Mouse (Mus musculus): ENCODE measurements around the gene Plbd1.

Gene Plbd1

GRCm38 (mm10) chr6:136647455-136647861 is 14.3 kb downstream of the Plbd1 start:
- peak; percentile 64 for DNase-seq

GRCm38 (mm10) chr6:136646207-136646606 is 15.5 kb downstream of the Plbd1 start:
- DNase-seq = peak; percentile 36

- DNase-seq = no peak
These were observed 16.0 kb downstream of the Plbd1 start for GRCm38 (mm10) chr6:136645754-136646153.

GRCm38 (mm10) chr6:136644171-136644570 is 17.6 kb downstream of the Plbd1 start:
- DNase-seq = no peak

- DNase-seq = no peak
These were observed 26.7 kb downstream of the Plbd1 start for GRCm38 (mm10) chr6:136634982-136635381.

GRCm38 (mm10) chr6:136633719-136634118 is 28.0 kb downstream of the Plbd1 start:
- DNase-seq = no peak

- DNase-seq = no peak
These were observed 28.6 kb downstream of the Plbd1 start for GRCm38 (mm10) chr6:136633154-136633553.

- no peak for DNase-seq
These were observed 29.7 kb downstream of the Plbd1 start for GRCm38 (mm10) chr6:136631945-136632534.

- no peak for DNase-seq
These were observed 30.2 kb downstream of the Plbd1 start for GRCm38 (mm10) chr6:136631519-136631918.

GRCm38 (mm10) chr6:136629639-136630038 is 32.1 kb downstream of the Plbd1 start:
- DNase-seq = no peak

GRCm38 (mm10) chr6:136625421-136625820 is 36.3 kb downstream of the Plbd1 start:
- no peak for DNase-seq

GRCm38 (mm10) chr6:136620361-136621139 is 41.2 kb downstream of the Plbd1 start:
- DNase-seq = peak; percentile 92

- peak; percentile 79 for DNase-seq
These were observed 47.6 kb downstream of the Plbd1 start for GRCm38 (mm10) chr6:136614156-136614555.

- DNase-seq = no peak
These were observed 49.4 kb downstream of the Plbd1 start for GRCm38 (mm10) chr6:136612312-136612711.

- DNase-seq = peak; percentile 80
These were observed 50.1 kb downstream of the Plbd1 start for GRCm38 (mm10) chr6:136611351-136612215.

- peak; percentile 82 for DNase-seq
These were observed 59.1 kb downstream of the Plbd1 start for GRCm38 (mm10) chr6:136602601-136603000.

- DNase-seq = peak; percentile 86
These were observed 67.2 kb downstream of the Plbd1 start for GRCm38 (mm10) chr6:136594541-136594940.

- peak; percentile 19 for DNase-seq
These were observed 71.0 kb downstream of the Plbd1 start for GRCm38 (mm10) chr6:136590739-136591138.

- no peak for DNase-seq
These were observed 95.7 kb downstream of the Plbd1 start for GRCm38 (mm10) chr6:136566002-136566401.

Measured in heart, adult 11 months (tissue).